Mouse (Mus musculus): Measurements from ENCODE around the gene Snx10.

Gene Snx10

DNA sequence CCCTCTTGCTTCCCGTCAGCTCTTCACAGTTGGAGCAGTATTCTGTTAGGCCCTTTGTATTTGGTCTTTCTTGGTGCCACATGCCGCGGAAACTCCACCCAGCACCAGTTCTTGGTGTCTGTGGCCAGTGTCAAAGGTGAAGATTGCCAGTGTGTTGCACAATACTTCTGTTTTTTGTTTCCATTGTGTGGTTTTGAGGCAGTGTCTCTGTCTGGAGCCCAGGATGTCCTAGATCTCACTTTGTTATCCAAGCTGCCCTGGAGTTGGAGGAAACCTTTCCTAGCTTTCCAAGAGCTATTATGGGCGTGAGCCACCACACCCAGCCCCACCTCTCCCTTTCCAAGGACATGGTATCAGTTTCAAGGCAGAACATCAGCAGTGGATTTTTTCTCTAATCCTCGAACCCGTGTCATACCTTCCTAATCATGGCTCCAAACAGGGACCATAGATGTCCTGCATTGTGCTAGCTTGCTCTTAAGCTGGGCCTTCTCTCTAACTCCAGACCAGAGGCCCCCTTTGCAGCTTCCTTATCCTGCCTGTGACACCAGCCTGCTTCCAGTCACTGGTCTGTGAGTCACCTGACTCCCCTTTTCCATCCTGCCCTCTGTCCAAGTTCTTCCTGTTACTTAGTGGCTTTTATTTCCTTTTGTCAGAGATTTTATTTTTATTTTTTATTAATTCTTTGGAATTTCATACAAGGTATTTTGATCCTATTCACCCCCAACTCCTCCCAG, 9.9 kb downstream of the Snx10 start:
- DNase-seq (ENCODE audit: extremely low spot score, low spot score): no peak

DNA sequence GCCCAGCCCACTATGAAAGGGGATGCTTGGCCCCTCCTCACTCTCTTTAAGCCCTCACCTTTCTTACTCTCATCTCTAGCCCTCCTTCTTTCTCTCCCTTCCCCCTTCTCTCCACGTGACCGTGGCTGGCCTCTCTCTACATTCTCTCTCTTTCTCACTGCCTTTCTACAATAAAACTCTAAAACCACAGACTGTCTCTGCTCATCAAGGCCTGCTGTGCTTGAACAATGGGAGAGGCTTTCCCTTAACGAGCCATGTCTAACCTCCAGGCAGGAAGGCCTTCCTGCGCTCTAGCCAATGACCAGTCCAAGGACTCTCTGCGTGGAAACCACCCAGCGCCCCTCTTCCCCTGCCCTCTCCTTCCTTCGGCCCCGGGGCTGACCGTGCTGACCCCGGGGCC, 11.9 kb downstream of the Snx10 start:
- no peak for DNase-seq (ENCODE audit: extremely low spot score, low spot score)

DNA sequence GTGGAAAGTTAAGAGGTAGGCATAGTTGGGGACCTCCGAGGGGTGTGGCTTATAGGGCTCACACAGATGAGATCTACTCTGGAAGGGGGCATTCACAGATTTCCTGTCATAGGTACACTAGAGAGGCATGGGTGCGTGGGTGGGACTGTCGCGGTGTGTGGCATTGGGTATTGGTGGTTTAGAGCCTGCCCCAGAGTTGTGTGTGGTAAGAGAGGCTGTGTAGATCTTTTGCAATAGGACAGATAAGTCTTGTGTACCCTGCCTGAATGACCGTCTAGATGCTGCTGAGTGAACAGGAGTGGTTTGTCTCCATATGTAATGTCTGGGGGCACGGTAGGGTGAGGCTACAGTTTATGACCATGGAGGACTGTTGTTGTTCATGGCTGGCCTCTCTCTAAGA, 16.8 kb downstream of the Snx10 start:
- no peak for DNase-seq (ENCODE audit: extremely low spot score, low spot score)

DNA sequence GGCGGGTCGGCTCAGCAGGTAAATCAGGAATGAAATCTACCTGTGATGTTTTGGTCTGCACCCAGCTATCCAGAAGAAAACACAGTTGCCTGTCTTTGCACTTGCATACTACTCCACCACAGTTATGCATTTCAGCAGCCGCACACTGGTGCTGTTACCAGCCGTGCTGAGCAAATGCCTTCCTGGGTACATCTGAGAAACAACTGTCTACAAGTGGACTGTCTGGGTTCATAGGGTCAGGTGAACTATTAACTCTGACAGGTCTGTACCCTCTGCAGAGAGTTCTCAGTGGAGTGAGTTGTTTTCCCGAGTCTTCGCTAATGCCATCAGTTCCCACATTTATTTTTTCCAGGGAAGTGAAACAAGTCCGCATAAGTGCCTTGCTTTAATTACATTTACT, 17.7 kb downstream of the Snx10 start:
- DNase-seq (ENCODE audit: extremely low spot score, low spot score): no peak

DNA sequence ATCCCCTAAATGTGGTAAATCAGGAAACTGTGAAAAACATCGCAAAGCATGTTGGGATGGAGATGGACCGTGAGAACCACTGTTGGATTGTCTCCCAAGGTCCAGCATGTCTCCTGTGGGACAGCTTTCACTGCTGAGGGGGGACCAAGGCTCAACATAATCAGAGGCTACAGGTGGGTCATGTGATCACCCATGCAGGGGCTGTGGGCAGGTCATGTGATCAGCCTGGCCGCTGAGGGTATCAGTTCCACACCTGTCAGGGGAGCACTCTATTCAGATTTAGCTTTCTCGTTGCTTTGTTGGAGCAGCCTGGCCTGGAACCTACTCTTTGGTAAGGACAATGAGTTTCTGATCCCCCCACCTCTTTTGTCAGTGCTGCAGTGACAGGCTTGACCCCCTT, 18.4 kb downstream of the Snx10 start:
- no peak for DNase-seq (ENCODE audit: extremely low spot score, low spot score)

DNA sequence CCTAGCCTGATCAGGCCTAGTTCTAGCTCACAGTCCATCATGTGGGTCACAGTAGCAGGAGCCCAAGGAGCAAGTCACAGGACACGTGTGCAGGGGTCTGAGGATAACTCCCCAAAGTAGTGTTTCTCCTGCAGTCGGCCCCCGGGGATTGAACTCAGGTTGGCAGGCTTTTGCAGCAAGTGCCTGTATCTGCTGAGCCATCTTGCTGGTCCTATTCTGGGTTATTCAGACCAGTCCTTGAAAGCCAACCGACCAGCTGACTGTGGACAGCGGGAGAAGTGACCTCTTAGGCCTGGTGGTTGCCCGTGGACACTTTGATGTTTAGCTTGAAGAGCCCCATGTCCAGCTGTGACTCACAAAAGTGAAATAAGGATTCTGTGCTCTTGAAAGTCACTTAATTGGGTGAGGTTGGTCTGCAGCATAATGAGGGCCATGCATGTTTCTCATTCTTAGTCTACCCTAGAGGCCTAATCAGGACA, 20.0 kb downstream of the Snx10 start:
- DNase-seq (ENCODE audit: extremely low spot score, low spot score): no peak

DNA sequence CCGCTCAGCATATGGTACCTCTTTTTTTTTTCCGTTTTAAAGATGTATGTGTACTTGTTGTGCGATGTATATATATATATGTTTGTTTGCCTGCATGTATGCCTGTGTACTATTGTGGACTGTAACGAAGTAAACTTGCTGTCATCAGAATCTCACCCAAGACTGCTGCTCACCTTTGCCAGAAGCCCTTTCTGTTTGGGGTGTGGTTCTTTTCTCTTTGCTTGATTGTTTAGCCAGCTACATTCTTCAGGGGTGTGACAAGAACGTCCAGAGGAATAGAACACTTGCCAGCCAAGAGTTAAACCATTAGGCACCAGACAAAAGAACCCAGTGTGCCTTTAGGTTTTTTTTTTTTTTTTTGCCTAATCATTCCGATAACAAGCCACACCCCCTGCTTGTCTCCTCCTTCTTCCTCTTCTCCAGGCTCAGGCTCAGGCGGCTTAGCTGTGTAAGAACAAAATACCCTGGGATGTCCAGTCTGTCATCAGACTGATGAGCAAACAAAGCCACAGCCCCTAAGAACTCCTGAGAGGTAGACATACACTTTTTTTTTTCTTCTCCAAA, 20.5 kb downstream of the Snx10 start:
- no peak for DNase-seq (ENCODE audit: extremely low spot score, low spot score)

DNA sequence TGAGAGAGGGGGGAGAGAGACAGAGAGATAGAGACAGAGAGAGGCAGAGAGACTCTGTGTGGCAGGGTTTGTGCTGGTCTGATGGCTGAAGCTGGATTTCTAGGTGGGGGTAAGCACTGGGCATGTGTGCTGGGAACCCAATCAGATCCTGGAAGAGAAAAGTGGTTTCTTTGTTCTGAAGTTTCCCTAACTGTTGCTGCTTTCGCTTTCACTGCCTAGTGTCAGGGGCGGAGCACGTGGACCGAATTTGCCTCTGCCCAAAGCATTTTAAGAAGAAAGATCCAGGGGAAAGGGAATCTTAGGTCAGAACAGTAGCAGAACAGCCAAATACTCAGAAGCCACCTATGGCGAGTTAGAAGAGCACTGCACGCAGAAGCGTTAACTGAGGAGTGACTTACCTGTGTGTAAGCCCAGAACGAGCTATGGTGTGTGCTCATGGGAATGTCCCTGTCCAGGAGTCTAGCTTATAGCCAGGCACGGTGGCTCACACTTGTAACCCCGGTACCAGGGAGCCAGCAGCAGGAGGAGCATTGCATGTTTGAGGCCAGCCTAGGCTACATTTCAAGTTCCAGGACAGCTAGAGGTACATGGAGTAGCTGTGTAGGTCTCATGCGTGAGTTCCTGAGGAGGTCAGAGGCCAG, 21.6 kb downstream of the Snx10 start:
- no peak for DNase-seq (ENCODE audit: extremely low spot score, low spot score)

DNA sequence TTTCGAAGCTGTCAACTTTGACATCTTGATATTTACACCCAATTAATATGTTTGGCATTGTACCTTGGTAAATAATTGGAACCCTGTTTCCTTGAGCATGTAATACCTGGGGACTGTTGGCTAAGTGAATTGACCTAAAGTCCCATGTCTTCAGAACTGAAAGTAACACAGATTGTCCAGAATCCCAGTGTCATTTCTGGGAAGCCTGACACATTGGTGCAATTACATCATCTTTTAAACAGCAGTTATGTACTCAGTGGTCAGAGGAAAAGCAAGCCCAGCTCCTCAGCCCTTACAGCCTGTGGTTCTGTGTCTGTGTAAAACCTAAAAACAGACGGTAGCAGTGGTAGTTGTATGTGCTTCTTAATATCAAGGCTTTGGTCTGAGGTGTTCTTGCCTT, 22.4 kb downstream of the Snx10 start:
- no peak for DNase-seq (ENCODE audit: extremely low spot score, low spot score)

DNA sequence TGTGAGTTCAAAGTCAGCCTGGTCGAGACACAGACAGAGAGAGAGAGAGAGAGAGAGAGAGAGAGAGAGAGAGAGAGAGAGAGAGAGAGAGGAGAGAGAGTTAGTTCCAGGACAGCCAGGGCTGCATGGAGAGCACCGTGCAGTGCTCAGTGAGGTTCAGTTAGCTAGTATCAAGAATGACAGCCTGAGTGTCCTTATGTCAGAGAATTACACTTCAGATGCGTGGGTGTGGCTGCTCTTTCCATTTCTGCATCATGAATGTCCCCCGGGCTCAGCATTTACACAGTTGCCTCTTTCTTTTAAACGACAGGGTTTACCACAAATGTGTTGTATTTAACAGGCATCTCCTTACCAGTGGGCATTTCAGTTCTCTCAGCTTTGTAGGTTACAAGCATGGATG, 25.1 kb downstream of the Snx10 start:
- no peak for DNase-seq (ENCODE audit: extremely low spot score, low spot score)

DNA sequence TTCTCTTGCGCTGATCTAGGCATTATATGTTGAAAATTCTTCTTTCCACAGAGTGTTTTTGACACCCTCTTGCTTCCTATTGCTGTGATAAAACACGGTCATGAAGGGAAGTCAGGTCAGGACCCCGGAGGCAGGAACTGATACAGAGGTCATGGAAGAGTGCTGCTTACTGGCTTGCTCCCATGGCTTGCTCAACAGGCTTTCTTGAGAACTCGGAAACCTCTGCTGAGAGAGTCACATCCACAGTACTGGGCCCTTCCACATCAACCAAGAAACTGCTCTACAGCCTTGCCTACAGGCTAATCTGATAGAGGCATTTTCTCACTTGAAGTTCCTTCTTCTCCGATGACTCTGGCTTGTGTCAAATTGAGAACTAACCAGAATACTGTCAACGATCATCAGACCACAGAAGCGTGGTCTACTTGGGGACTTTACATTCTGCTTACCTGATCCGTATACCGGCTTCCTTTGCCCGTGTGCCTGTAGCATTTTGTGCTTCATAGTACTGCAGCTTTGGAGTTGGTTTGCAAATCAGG, 27.6 kb downstream of the Snx10 start:
- no peak for DNase-seq (ENCODE audit: extremely low spot score, low spot score)

DNA sequence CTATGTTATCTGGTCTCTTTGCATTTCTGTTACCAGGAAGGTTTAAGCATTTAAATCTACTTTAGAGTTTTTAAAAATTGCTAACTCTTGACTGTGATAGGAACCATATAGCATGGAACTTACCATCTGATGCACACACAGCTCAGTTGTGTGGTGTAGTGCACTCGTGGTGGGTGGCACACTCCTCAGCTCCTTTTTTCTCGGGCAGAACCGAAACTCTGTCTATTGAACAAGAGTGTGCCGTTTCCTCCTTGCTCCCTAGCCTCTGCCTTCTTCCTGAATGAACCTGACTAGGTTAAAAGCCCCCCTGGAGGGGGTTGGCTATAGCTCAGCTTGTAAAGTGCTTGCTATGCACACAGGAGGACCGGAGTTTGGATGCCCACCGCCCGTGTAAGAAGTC, 32.9 kb downstream of the Snx10 start:
- no peak for DNase-seq (ENCODE audit: extremely low spot score, low spot score)

DNA sequence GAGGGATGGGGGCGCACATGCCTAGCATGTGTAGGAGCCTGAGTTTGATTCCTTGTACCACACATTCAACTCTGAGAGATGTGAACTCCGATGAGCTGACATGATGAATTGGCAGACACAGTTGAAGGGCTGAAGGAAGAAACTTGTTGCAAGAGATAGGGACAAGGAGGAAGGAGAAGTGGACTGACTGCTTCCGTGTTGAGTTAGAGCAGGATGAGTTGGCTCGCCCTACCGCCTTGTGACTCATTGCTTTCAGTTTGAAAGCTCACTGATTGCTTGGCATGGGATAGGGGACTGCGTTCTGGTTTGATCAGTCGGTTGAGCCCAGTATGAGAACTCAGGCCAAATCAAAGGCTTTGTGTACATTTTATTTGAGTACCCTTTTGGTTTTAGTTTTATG, 34.6 kb downstream of the Snx10 start:
- DNase-seq (ENCODE audit: extremely low spot score, low spot score): no peak

DNA sequence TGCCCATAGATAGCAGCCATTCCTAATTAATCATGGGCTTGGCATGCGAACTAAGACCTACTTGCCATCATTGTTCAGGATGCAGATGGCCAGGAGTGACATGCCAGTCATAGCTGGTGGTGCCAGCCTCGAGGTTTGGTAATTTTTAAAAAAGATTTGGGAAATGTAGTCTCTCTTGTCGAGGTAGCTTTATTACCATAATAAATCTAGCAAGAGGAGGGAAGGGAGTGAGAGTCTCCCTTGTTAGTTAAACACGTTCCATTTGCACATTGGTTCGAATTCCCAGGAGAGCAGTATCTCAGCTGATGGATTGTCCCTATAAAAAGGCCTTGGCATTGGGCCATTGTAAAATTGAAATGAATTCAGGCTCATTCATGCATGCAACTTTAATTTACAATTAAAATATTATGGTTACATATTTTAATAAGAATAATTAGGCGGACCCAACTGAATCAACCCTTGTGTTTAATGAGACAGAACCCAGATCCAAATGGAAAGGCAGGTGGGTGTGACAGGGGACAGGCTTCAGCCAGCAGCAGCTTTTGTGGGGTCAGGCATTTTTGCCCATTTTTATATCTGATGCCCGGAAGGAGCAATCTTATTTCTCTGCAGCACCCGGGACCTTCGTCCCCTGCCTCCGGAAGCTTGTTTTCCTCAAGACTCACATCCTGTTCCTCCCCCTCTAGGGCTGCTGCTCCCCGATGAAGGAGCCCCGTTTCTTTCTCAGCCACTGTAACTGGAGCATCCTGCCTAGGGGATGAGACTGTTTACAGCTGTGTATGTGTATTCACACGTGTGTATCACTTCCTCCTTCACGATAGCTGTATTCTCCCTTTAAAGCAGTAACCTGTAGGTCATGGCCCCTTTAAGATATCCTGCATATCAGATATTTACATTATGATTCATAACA, 43.3 kb downstream of the Snx10 start:
- no peak for DNase-seq (ENCODE audit: extremely low spot score, low spot score)

DNA sequence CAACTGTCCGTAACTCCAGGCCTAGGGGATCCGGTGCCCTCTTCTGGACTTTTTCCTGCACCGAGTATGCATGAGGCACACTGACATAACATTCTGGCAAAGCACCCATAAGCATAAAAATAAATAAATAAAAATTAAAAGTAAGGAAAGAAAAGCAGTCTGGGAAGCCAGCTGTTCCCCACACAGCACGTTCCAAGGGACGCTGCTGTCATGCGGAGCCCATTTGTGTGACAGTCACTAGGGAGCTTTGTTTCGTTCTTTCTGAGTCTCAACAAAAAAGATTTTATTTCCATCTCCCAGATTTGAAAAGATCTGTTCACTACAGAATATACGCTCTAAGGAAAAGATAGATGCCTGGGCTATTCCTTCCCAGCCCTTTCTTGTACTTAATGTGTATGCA, 45.4 kb downstream of the Snx10 start:
- no peak for DNase-seq (ENCODE audit: extremely low spot score, low spot score)

DNA sequence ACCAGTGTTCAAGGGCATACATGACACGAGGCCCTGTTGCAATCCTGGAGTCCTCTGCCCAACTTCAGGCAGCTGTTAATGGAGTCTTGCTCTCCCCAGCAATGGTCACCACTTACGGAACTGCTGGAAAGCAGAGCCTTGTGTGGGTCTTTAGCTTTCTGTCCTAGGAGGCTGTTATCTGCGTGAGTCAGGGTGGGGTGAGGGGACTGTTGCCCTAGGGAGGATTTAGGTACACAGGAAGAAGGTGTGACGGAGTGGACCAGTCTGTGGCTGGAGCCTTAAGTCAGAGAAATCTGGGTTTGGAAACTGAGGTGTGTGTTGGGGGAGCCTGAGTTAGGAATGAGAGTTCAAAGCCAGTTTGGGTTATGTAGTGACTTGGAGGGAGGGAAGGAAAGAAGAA, 49.4 kb downstream of the Snx10 start:
- DNase-seq (ENCODE audit: extremely low spot score, low spot score): no peak

DNA sequence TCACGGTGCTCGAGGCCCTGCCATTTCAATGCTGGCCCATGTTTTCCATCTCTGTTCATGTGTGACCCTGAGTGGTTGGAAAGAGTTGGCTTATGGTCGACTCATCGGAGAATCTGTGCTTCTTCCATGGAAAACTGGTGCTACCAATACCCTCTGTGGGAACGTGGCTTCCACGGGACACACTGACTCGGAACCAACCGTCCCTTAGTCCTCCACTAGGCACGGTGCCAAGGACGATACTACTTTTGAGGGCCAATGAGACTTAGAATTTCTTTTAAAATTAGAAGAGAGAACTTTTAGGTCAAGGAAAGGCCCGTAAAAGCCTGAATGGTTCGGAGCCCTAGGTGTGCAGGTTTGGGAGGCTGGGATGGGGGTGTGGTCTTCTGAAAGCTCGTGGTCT, 50.4 kb downstream of the Snx10 start:
- no peak for DNase-seq (ENCODE audit: extremely low spot score, low spot score)

DNA sequence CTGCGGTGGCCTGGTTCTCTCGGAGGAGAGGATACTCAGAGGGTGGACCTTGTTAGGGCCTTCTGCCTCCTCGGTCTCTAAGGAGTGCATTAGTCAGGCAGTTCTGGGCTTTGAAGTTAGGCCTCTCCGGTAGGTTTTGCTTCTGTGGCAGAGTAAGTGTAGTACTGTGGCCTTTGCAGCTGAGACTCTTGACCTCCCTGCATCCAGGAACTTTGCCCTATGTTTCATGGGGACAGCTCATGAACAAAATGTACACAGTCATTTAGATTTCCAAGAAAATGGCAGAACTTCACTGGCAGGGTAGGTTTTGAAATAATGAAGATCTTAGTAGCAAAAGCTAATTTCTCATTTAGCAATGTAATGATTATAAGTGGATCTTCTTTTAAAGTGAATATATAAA, 54.7 kb downstream of the Snx10 start:
- no peak for DNase-seq (ENCODE audit: extremely low spot score, low spot score)

DNA sequence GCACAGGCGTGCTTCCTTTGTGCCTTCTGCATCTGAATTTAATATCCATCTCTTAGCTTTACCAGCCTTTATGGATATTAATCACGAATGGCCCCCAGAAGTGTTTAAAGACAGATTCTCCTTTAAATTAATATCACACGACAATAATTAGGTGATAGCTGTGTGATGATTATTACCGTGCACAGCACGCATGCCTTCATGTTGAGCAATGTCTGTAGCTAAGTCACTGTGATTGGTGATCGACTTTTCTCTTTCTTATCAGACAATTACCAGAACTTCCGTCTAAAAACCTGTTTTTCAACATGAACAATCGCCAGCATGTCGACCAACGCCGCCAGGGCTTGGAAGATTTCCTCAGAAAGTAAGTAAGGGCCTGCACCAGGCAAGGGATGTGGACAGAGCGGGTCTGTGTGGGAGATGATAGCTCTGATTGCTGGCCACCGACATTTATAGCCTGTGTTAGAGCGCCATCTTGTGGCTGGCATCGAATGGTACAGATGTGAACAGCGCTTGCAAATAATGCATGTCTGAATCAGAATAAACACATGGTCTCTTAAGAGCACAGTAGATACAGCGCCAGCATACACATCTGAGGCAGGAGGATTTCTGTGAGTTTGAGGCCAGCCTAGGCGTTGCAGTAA, 56.5 kb downstream of the Snx10 start:
- DNase-seq (ENCODE audit: extremely low spot score, low spot score): peak; percentile 91

DNA sequence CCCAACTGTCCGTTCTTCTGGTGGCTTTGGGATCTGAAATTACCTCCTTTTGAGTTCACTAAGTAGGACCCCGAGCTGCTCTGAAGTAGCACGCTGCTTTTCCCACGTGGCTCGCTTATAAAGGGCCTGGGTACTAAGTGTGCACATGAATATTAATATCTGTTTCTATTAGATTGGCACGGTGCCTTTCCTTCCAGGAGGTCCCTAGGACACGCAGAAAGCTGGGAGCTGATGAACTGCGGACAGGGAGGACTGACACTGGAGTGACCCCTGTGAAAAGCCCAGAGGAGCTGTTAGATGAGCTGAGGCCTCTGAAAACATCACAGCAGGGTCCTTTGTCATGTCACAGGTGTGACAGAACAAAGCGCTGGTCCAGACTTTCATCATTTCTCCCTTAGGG, 57.7 kb downstream of the Snx10 start:
- DNase-seq (ENCODE audit: extremely low spot score, low spot score): no peak

DNA sequence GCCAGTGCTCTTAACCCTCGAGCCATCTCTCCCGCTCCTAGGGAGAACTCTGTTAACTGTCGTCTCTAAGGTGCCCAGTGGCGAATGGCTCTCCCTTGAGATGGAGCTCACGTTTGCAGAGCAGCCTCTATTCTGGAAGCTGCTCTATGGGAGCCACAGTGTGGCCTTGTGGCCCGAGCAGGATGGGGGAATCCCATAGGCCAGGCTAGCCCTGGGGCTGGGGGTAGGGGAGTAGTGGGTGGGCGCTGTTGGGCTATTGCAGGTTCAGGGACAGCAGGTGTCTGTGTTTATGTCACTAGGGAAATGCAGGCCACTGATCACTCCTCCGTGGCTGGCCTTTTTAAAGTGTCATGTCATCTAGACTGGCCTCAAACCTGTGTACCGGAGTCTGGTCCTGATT, 58.4 kb downstream of the Snx10 start:
- DNase-seq (ENCODE audit: extremely low spot score, low spot score): no peak
